Mouse (Mus musculus): Measurements from ENCODE around the gene Pnpla8. TPM values are rescaled to one million over a fixed set of nuclear protein-coding genes. Genes with fewer than 3 reads are reported as not detected.
A peak's percentile ranks its signal among the peaks of the same experiment; 100 is the strongest.

Gene Pnpla8
- total and polyA plus RNA-seq, 3 experiments: 8.0 to 15.9 TPM; not detected in 1

GRCm38 (mm10) chr12:44224650-44225049 lies 3.5 kb downstream of the Pnpla8 start:
- Histone ChIP-seq H3K79me2 (ENCODE audit: control insufficient read depth, insufficient read depth, low read length, poor library complexity) (no peaks in the 10 kb centered on the region), H3K27me3 (ENCODE audit: control insufficient read depth in 1 of 2, insufficient read depth in 2 of 2, low read length in 2 of 2) (no peaks in the 10 kb centered on the region), H3K27ac (ENCODE audit: control insufficient read depth, low read depth, low read length) (no peak overlapping the region), H3K9ac (ENCODE audit: control insufficient read depth, low read depth, low read length, poor library complexity, severe bottlenecking) (no peak overlapping the region), H3K4me3 (ENCODE audit: control insufficient read depth in 1 of 2, insufficient read depth in 1 of 2, low read depth in 2 of 2, low read length in 2 of 2) (no peak overlapping the region), H3K4me1 (ENCODE audit: control insufficient read depth in 1 of 2, insufficient read depth in 2 of 2, low read length in 2 of 2) (no peaks in the 10 kb centered on the region), H3K9me3 (replicated peaks; ENCODE audit: insufficient read depth, low read length) (no peaks in the 10 kb centered on the region), H3K36me3 (ENCODE audit: control insufficient read depth in 1 of 2, insufficient read depth in 2 of 2, low read length in 2 of 2) (peaks cover 0 to 5% of the 10 kb centered on the region in 2 experiments; a peak in 1 of 4 replicates)
- TF ChIP-seq TBP (IDR thresholded peaks at IDR 0.05; ENCODE audit: low read depth, low read length) (no peak), EP300 (IDR thresholded peaks at IDR 0.05; ENCODE audit: low read depth in 1 of 2, low read length in 2 of 2) (0 out of 4 replicates have a peak, but pooled peaks of 1 of the 2 experiments have one; percentile 25)
- DNase-seq (ENCODE audit: low read depth, low spot score): peak; percentile 47

- Histone ChIP-seq H3K4me3 (ENCODE audit: control insufficient read depth in 1 of 2, insufficient read depth in 1 of 2, low read depth in 2 of 2, low read length in 2 of 2) (no peak overlapping the region), H3K27ac (ENCODE audit: control insufficient read depth, low read depth, low read length) (no peak overlapping the region), H3K79me2 (ENCODE audit: control insufficient read depth, insufficient read depth, low read length, poor library complexity) (no peaks in the 10 kb centered on the region), H3K9me3 (replicated peaks; ENCODE audit: insufficient read depth, low read length) (no peaks in the 10 kb centered on the region), H3K9ac (ENCODE audit: control insufficient read depth, low read depth, low read length, poor library complexity, severe bottlenecking) (no peak overlapping the region), H3K4me1 (ENCODE audit: control insufficient read depth in 1 of 2, insufficient read depth in 2 of 2, low read length in 2 of 2) (no peaks in the 10 kb centered on the region), H3K27me3 (ENCODE audit: control insufficient read depth in 1 of 2, insufficient read depth in 2 of 2, low read length in 2 of 2) (no peaks in the 10 kb centered on the region; a peak in 1 of 4 replicates), H3K36me3 (ENCODE audit: control insufficient read depth in 1 of 2, insufficient read depth in 2 of 2, low read length in 2 of 2) (no peaks in the 10 kb centered on the region)
- TF ChIP-seq SIN3A (IDR thresholded peaks at IDR 0.05; ENCODE audit: low read length) (no peak), POLR2A (IDR thresholded peaks at IDR 0.05; ENCODE audit: control insufficient read depth in 1 of 2, insufficient read depth in 1 of 2, low read depth in 1 of 2, low read length in 2 of 2, poor library complexity in 1 of 2) (no peak), ZKSCAN1 (IDR thresholded peaks at IDR 0.05; ENCODE audit: low read depth, low read length) (no peak), HCFC1 (IDR thresholded peaks at IDR 0.05; ENCODE audit: low read depth, low read length) (no peak), MAX (IDR thresholded peaks at IDR 0.05; ENCODE audit: low read length) (no peak), EP300 (IDR thresholded peaks at IDR 0.05; ENCODE audit: low read depth in 1 of 2, low read length in 2 of 2) (no peak), TBP (IDR thresholded peaks at IDR 0.05; ENCODE audit: low read depth, low read length) (no peak), ELF1 (IDR thresholded peaks at IDR 0.05; ENCODE audit: low read depth, low read length) (no peak), RCOR1 (IDR thresholded peaks at IDR 0.05; ENCODE audit: low read depth, low read length) (no peak), ZNF384 (IDR thresholded peaks at IDR 0.05; ENCODE audit: low read depth, low read length) (no peak), USF2 (IDR thresholded peaks at IDR 0.05; ENCODE audit: borderline replicate concordance in 1 of 2, insufficient read depth in 1 of 2, low read depth in 1 of 2, low read length in 2 of 2) (no peak)
- no peak for DNase-seq (ENCODE audit: low read depth, low spot score)
Observed at GRCm38 (mm10) chr12:44241090-44241489, 19.9 kb downstream of the Pnpla8 start.

GRCm38 (mm10) chr12:44242407-44242806 lies 21.2 kb downstream of the Pnpla8 start:
- no peak for DNase-seq (ENCODE audit: low read depth, low spot score)
- no peaks in the 10 kb centered on the region for H3K36me3 ChIP-seq (ENCODE audit: control insufficient read depth in 1 of 2, insufficient read depth in 2 of 2, low read length in 2 of 2)
- no peak for TF ChIP-seq RAD21 (IDR thresholded peaks at IDR 0.05; ENCODE audit: low read depth, low read length)
- no peak for TF ChIP-seq MAZ (IDR thresholded peaks at IDR 0.05; ENCODE audit: low read depth, low read length)
- TF ChIP-seq ZC3H11A (IDR thresholded peaks at IDR 0.05; ENCODE audit: low read depth, low read length): no peak
- TF ChIP-seq POLR2A (IDR thresholded peaks at IDR 0.05; ENCODE audit: control insufficient read depth in 1 of 2, insufficient read depth in 1 of 2, low read depth in 1 of 2, low read length in 2 of 2, poor library complexity in 1 of 2): no peak
- no peak for TF ChIP-seq CHD2 (IDR thresholded peaks at IDR 0.05; ENCODE audit: low read length)
- TF ChIP-seq POLR2AphosphoS5 (IDR thresholded peaks at IDR 0.05; ENCODE audit: borderline replicate concordance, low read depth, low read length): no peak
- TF ChIP-seq MXI1 (IDR thresholded peaks at IDR 0.05; ENCODE audit: low read depth, low read length): no peak
- no peak for TF ChIP-seq JUND (IDR thresholded peaks at IDR 0.05; ENCODE audit: low read depth, low read length)
- no peak overlapping the region for H3K27ac ChIP-seq (ENCODE audit: control insufficient read depth, low read depth, low read length)
- H3K9ac ChIP-seq (ENCODE audit: control insufficient read depth, low read depth, low read length, poor library complexity, severe bottlenecking): no peak overlapping the region
- H3K4me1 ChIP-seq (ENCODE audit: control insufficient read depth in 1 of 2, insufficient read depth in 2 of 2, low read length in 2 of 2): peaks cover 0 to 2% of the 10 kb centered on the region in 2 experiments; a peak in 1 of 4 replicates
- H3K4me3 ChIP-seq (ENCODE audit: control insufficient read depth in 1 of 2, insufficient read depth in 1 of 2, low read depth in 2 of 2, low read length in 2 of 2): no peak overlapping the region
- H3K79me2 ChIP-seq (ENCODE audit: control insufficient read depth, insufficient read depth, low read length, poor library complexity): no peaks in the 10 kb centered on the region
- no peaks in the 10 kb centered on the region; a peak in 1 of 4 replicates for H3K27me3 ChIP-seq (ENCODE audit: control insufficient read depth in 1 of 2, insufficient read depth in 2 of 2, low read length in 2 of 2)
- no peaks in the 10 kb centered on the region for H3K9me3 ChIP-seq (replicated peaks; ENCODE audit: insufficient read depth, low read length)
